Comparison of ENCODE assay signal across 9 mouse cellular contexts in genomic region chr8:117259431-117260001, GRCm38 (mm10). TPM values are rescaled to one million over a fixed set of nuclear protein-coding genes. Genes with fewer than 3 reads are reported as not detected.
DNase-seq lines count a peak whose midpoint lies in the region; ATAC-seq and TF ChIP-seq lines count a peak whose summit lies in the region.
"Had no signal": no experiment of that assay in that cellular context is flagged by ENCODE, and none has a peak within 500 bp of the region (broad histone marks: within the 10 kb centered on the region; RNA-seq: fewer than 3 reads in every experiment).

No protein-coding gene starts in this region.

- TF ChIP-seq POLR2A in cortical plate, adult 2 months (IDR thresholded peaks at IDR 0.05; ENCODE audit: extremely low read depth, insufficient read depth, low read length): no peak

- no peak overlapping the region for H3K27ac ChIP-seq in heart, embryonic 14.5 days (replicated peaks in 1 of 2; ENCODE audit: control insufficient read depth in 1 of 2, insufficient read depth in 1 of 2, low read depth in 2 of 2, low read length in 2 of 2)
- no peak overlapping the region for H3K27ac ChIP-seq in cortical plate, adult 2 months (ENCODE audit: insufficient read depth, low read length)
- H3K27ac ChIP-seq in stomach, embryonic 16.5 days (ENCODE audit: low read length): peak overlapping the region; percentile 79

- no peak for TF ChIP-seq CTCF in cortical plate, adult 2 months (IDR thresholded peaks at IDR 0.05; ENCODE audit: extremely low read depth, insufficient read depth, low read length)

- H3K4me3 ChIP-seq in heart, embryonic 14.5 days (ENCODE audit: control insufficient read depth in 1 of 2, insufficient read depth in 1 of 2, low read depth in 1 of 2, low read length in 2 of 2): no peak overlapping the region
- peak overlapping the region; percentile 99 for H3K4me3 ChIP-seq in cortical plate, adult 2 months (ENCODE audit: insufficient read depth, low read length)
- peak overlapping the region; percentile 90 for H3K4me3 ChIP-seq in stomach, embryonic 16.5 days (replicated peaks; ENCODE audit: low read length)

- no peak for DNase-seq in heart, postnatal 4 days
- peak; percentile 81 for DNase-seq in kidney, adult 11 months
- peak; percentile 76 to 86 for DNase-seq in lung, adult 18-20 months
- no peak for DNase-seq in c-Kit-positive CD71-positive TER-119-positive erythroid progenitor cells, embryonic 14.5 days (ENCODE audit: low spot score)
- no peak for DNase-seq in cerebellum, adult 11 months

- H3K9me3 ChIP-seq in heart, embryonic 14.5 days (ENCODE audit: control insufficient read depth, low read length): no peaks in the 10 kb centered on the region
- no peaks in the 10 kb centered on the region for H3K9me3 ChIP-seq in stomach, embryonic 16.5 days (replicated peaks; ENCODE audit: control insufficient read depth, low read length)
- H3K9me3 ChIP-seq: G1E had no signal

- peak overlapping the region; percentile 94 for H3K4me2 ChIP-seq in heart, embryonic 14.5 days (ENCODE audit: low read length)
- peak overlapping the region; percentile 77 for H3K4me2 ChIP-seq in stomach, embryonic 16.5 days (ENCODE audit: low read depth, low read length)

- H3K9ac ChIP-seq in heart, embryonic 14.5 days (ENCODE audit: low read length): peak overlapping the region; percentile 91; the same call in 1 of the 2 replicates
- H3K9ac ChIP-seq in stomach, embryonic 16.5 days (ENCODE audit: low read length): peak overlapping the region; percentile 97

- H3K4me1 ChIP-seq in heart, embryonic 14.5 days (ENCODE audit: control insufficient read depth in 2 of 2, insufficient read depth in 2 of 2, low read length in 2 of 2): peaks cover 31 to 39% of the 10 kb centered on the region in 2 experiments
- H3K4me1 ChIP-seq in cortical plate, adult 2 months (ENCODE audit: control insufficient read depth, insufficient read depth, low read length): peaks cover 7% of the 10 kb centered on the region
- peaks cover 51% of the 10 kb centered on the region for H3K4me1 ChIP-seq in stomach, embryonic 16.5 days (ENCODE audit: control insufficient read depth, insufficient read depth, low read length)

- WGBS in heart, embryonic 14.5 days: 79% methylated on average over 11 of the region's 11 CpGs
- WGBS in stomach, embryonic 16.5 days: 44% methylated on average over 11 of the region's 11 CpGs

- H3K36me3 ChIP-seq in heart, embryonic 14.5 days (ENCODE audit: control insufficient read depth, insufficient read depth, low read length): no peaks in the 10 kb centered on the region
- H3K36me3 ChIP-seq in stomach, embryonic 16.5 days (ENCODE audit: control insufficient read depth, insufficient read depth, low read length): no peaks in the 10 kb centered on the region

- H3K27me3 ChIP-seq in heart, embryonic 14.5 days (ENCODE audit: control insufficient read depth, insufficient read depth, low read length): no peaks in the 10 kb centered on the region
- no peaks in the 10 kb centered on the region for H3K27me3 ChIP-seq in stomach, embryonic 16.5 days (ENCODE audit: control insufficient read depth, insufficient read depth, low read length)

- ATAC-seq in heart, embryonic 14.5 days (ENCODE audit: insufficient number of reproducible peaks, insufficient read depth, low FRiP score, low read depth): no peak
- no peak for ATAC-seq in stomach, embryonic 16.5 days (ENCODE audit: insufficient read depth, low FRiP score)

RNA-seq across cellular contexts. Expression of gene Cmip, which starts 2.7 kb away (rescaled TPM):
- polyA plus RNA-seq in heart, embryonic 14.5 days (2014; fragmentation: Nextera tagmentation; extraction: Ambion mirVana): 13.0 and 13.3 TPM in 2 replicates
- total RNA-seq in heart, postnatal 4 days (2021): 10 to 100 TPM; 32.2 to 34.5 TPM
- polyA plus RNA-seq in cortical plate, adult 2 months (2012; rRNA removed): 128 and 134 TPM in 2 replicates
- 13.7 and 14.2 TPM in 2 replicates for polyA plus RNA-seq in stomach, embryonic 16.5 days (2015; fragmentation: Nextera tagmentation; extraction: Ambion mirVana)

Comparison
In these comparisons a context has a peak if more than half of its experiments do, and no peak if none do; other contexts are left out.
1. H3K4me3 ChIP-seq: peak in cortical plate, adult 2 months (single experiment) and stomach, embryonic 16.5 days (single experiment); none in heart, embryonic 14.5 days (0 of 2).
2. DNase-seq: peak in kidney, adult 11 months (single experiment) and lung, adult 18-20 months (2 of 2); none in heart, postnatal 4 days (single experiment), c-Kit-positive CD71-positive TER-119-positive erythroid progenitor cells, embryonic 14.5 days (single experiment) and cerebellum, adult 11 months (single experiment).